Mouse (Mus musculus) macrophage (primary cell): ENCODE data around the gene Rasa3. TPM values are rescaled to one million over a fixed set of nuclear protein-coding genes. Genes with fewer than 3 reads are reported as not detected.

Experiments
- H3K27ac ChIP-seq: fragments of 350-480 bp; formaldehyde crosslinking; 2 replicates; pipeline ENCODE4 v1.9.0; 2021
- H3K36me3 ChIP-seq: fragments of 350-480 bp; formaldehyde crosslinking; 2 replicates; pipeline ENCODE4 v1.9.0; 2021; ENCODE audit errors: inconsistent target
- H3K4me3 ChIP-seq: fragments of 350-480 bp; formaldehyde crosslinking; 2 replicates; pipeline ENCODE4 v1.9.0; 2021; ENCODE audit errors: inconsistent target
- H3K79me2 ChIP-seq: fragments of 350-480 bp; formaldehyde crosslinking; 2 replicates; pipeline ENCODE4 v1.9.0; 2021; ENCODE audit errors: inconsistent target
- WGBS: methylation state at CpG from one replicate; pipeline ENCODE4 v1.1.7; 2026; ENCODE audit warnings: inconsistent platforms; ENCODE audit not compliant: missing documents; 5-methylcytosine and 5-hydroxymethylcytosine counted together
- polyA plus RNA-seq: library from polyadenylated mRNA; stranded (reverse); fragments of 250-400 nt; gene quantifications from 3 replicates; pipeline ENCODE4 v1.2.4, GENCODE M21; 2018; ENCODE audit warnings: inconsistent platforms

Rasa3 gene
- polyA plus RNA-seq, 1 experiment from 2014 or later: 95.1 TPM

- no peaks in the 10 kb centered on the region for H3K79me2 ChIP-seq
- H3K36me3 ChIP-seq: no peaks in the 10 kb centered on the region
- WGBS: 88% methylated on average over 12 of the region's 12 CpGs
- no peak overlapping the region for H3K4me3 ChIP-seq
- H3K27ac ChIP-seq: no peak overlapping the region
Measured at GRCm38 (mm10) chr8:13694735-13695134, 17.3 kb upstream of the Rasa3 start.

GRCm38 (mm10) chr8:13692302-13693066 lies 15.1 kb upstream of the Rasa3 start:
- no peak overlapping the region for H3K4me3 ChIP-seq
- 95% methylated on average over 10 of the region's 10 CpGs for WGBS
- H3K27ac ChIP-seq: no peak overlapping the region
- H3K36me3 ChIP-seq: no peaks in the 10 kb centered on the region
- H3K79me2 ChIP-seq: no peaks in the 10 kb centered on the region

GRCm38 (mm10) chr8:13689331-13689730 lies 11.9 kb upstream of the Rasa3 start:
- Histone ChIP-seq H3K4me3 (no peak overlapping the region), H3K27ac (no peak overlapping the region)
- WGBS: 79% methylated on average over 5 of the region's 5 CpGs

GRCm38 (mm10) chr8:13688461-13688860 lies 11.1 kb upstream of the Rasa3 start:
- Histone ChIP-seq H3K27ac (no peak overlapping the region), H3K36me3 (no peaks in the 10 kb centered on the region), H3K79me2 (no peaks in the 10 kb centered on the region), H3K4me3 (no peak overlapping the region)
- 47% methylated on average over 5 of the region's 6 CpGs for WGBS

More at GRCm38 (mm10) chr8:13689331-13689730, 11.9 kb upstream of the Rasa3 start:
- no peaks in the 10 kb centered on the region for H3K36me3 ChIP-seq
- H3K79me2 ChIP-seq: no peaks in the 10 kb centered on the region

GRCm38 (mm10) chr8:13687941-13688340 lies 10.5 kb upstream of the Rasa3 start:
- 75% methylated on average over 4 of the region's 4 CpGs for WGBS
- Histone ChIP-seq H3K4me3 (no peak overlapping the region), H3K79me2 (no peaks in the 10 kb centered on the region), H3K36me3 (no peaks in the 10 kb centered on the region), H3K27ac (no peak overlapping the region)

GRCm38 (mm10) chr8:13687101-13687717 lies 9.8 kb upstream of the Rasa3 start:
- no peaks in the 10 kb centered on the region for H3K36me3 ChIP-seq
- H3K27ac ChIP-seq: no peak overlapping the region
- H3K79me2 ChIP-seq: no peaks in the 10 kb centered on the region
- 98% methylated on average over 8 of the region's 8 CpGs for WGBS
- no peak overlapping the region for H3K4me3 ChIP-seq

- Histone ChIP-seq H3K4me3 (no peak overlapping the region), H3K27ac (no peak overlapping the region), H3K79me2 (no peaks in the 10 kb centered on the region), H3K36me3 (no peaks in the 10 kb centered on the region)
- 50% methylated on average over 7 of the region's 7 CpGs for WGBS
Measured at GRCm38 (mm10) chr8:13686426-13686825, 9.0 kb upstream of the Rasa3 start.

GRCm38 (mm10) chr8:13685674-13686314 lies 8.4 kb upstream of the Rasa3 start:
- H3K27ac ChIP-seq: peak overlapping the region; percentile 28
- 19% methylated on average over 9 of the region's 16 CpGs for WGBS
- no peaks in the 10 kb centered on the region for H3K36me3 ChIP-seq
- no peak overlapping the region for H3K4me3 ChIP-seq
- H3K79me2 ChIP-seq: no peaks in the 10 kb centered on the region

GRCm38 (mm10) chr8:13684131-13684530 lies 6.7 kb upstream of the Rasa3 start:
- Histone ChIP-seq H3K4me3 (no peak overlapping the region), H3K27ac (no peak overlapping the region), H3K36me3 (no peaks in the 10 kb centered on the region), H3K79me2 (no peaks in the 10 kb centered on the region)
- WGBS: 59% methylated on average over 7 of the region's 7 CpGs

GRCm38 (mm10) chr8:13678182-13678581 lies 779 bp upstream of the Rasa3 start:
- H3K79me2 ChIP-seq: peaks cover 30% of the 10 kb centered on the region
- H3K27ac ChIP-seq: peak overlapping the region; percentile 28
- H3K36me3 ChIP-seq: no peaks in the 10 kb centered on the region
- 26% methylated on average over 8 of the region's 8 CpGs for WGBS
- peak overlapping the region; percentile 70 for H3K4me3 ChIP-seq

- under 1% methylated on average over 38 of the region's 47 CpGs for WGBS
Measured at GRCm38 (mm10) chr8:13676701-13677412, 546 bp downstream of the Rasa3 start.

GRCm38 (mm10) chr8:13676302-13676700 lies 1.1 kb downstream of the Rasa3 start:
- peak overlapping the region; percentile 100 for H3K27ac ChIP-seq
- H3K36me3 ChIP-seq: no peaks in the 10 kb centered on the region
- H3K4me3 ChIP-seq: peak overlapping the region; percentile 70
- 0% methylated on average over 10 of the region's 12 CpGs for WGBS
- H3K79me2 ChIP-seq: peaks cover 49% of the 10 kb centered on the region

More at GRCm38 (mm10) chr8:13676701-13677412, 546 bp downstream of the Rasa3 start:
- Histone ChIP-seq H3K27ac (peak overlapping the region; percentile 100), H3K36me3 (no peaks in the 10 kb centered on the region), H3K4me3 (peak overlapping the region; percentile 70), H3K79me2 (peaks cover 44% of the 10 kb centered on the region)

GRCm38 (mm10) chr8:13675524-13675923 lies 1.9 kb downstream of the Rasa3 start:
- WGBS: 7% methylated on average over 8 of the region's 8 CpGs

GRCm38 (mm10) chr8:13675121-13675520 lies 2.3 kb downstream of the Rasa3 start:
- 0% methylated on average over 4 of the region's 4 CpGs for WGBS
- peak overlapping the region; percentile 70 for H3K4me3 ChIP-seq
- H3K79me2 ChIP-seq: peaks cover 61% of the 10 kb centered on the region
- H3K36me3 ChIP-seq: peaks cover 3% of the 10 kb centered on the region; the same call in 1 of the 2 replicates
- H3K27ac ChIP-seq: peak overlapping the region; percentile 100

More at GRCm38 (mm10) chr8:13675524-13675923, 1.9 kb downstream of the Rasa3 start:
- H3K79me2 ChIP-seq: peaks cover 57% of the 10 kb centered on the region
- H3K36me3 ChIP-seq: no peaks in the 10 kb centered on the region
- H3K27ac ChIP-seq: peak overlapping the region; percentile 100
- peak overlapping the region; percentile 70 for H3K4me3 ChIP-seq
